Mouse (Mus musculus) liver, embryonic 14.5 days (tissue): ENCODE data around the gene Gmds. TPM values are rescaled to one million over a fixed set of nuclear protein-coding genes. Genes with fewer than 3 reads are reported as not detected.

Source experiments
- ATAC-seq: fragments of 200-750 bp; cut with Nextera tagmentation; 2 replicates; pipeline ENCODE4 v1.8.0; 2017; ENCODE audit warnings: moderate number of reproducible peaks, mild to moderate bottlenecking, moderate library complexity; ENCODE audit not compliant: insufficient read depth
- DNase-seq, 3 experiments: peaks; one replicate each; pipeline ENCODE4 v3.0.0-alpha.2; 2012 to 2013; ENCODE audit warnings: low read depth in 3 of 3, low spot score in 3 of 3
- H3K27ac ChIP-seq: fragments of 300-500 bp; sonication (generic); 2 replicates; pipeline ENCODE4 v1.5.1; 2014; ENCODE audit warnings: moderate library complexity, mild to moderate bottlenecking, control low read depth, inconsistent platforms
- H3K27me3 ChIP-seq: fragments of 300-500 bp; sonication (generic); 2 replicates; pipeline ENCODE4 v1.6.1; 2014; ENCODE audit warnings: mild to moderate bottlenecking, low read length, moderate library complexity; ENCODE audit not compliant: control insufficient read depth, insufficient read depth
- H3K36me3 ChIP-seq: fragments of 300-500 bp; sonication (generic); replicated peaks from 2 replicates; pipeline ENCODE4 v1.6.1; 2014; ENCODE audit warnings: low read depth; ENCODE audit not compliant: control insufficient read depth, insufficient read depth
- H3K4me1 ChIP-seq, 2 experiments: fragments of 200-500 bp in 1 of 2; fragments of 300-500 bp in 1 of 2; sonication (generic) in 1 of 2; replicated peaks; 2 replicates each; pipeline ENCODE4 v1.6.1; 2012 to 2014; ENCODE audit warnings: antibody characterized with exemption in 1 of 2, inconsistent platforms in 1 of 2, low read length in 1 of 2; ENCODE audit not compliant: control insufficient read depth in 2 of 2, insufficient read depth in 2 of 2
- H3K4me2 ChIP-seq: fragments of 300-500 bp; sonication (generic); 2 replicates; pipeline ENCODE4 v1.6.1; 2014; ENCODE audit warnings: low read depth, mild to moderate bottlenecking, control low read depth, moderate library complexity
- H3K4me3 ChIP-seq, 2 experiments: fragments of 200-500 bp in 1 of 2; fragments of 300-500 bp in 1 of 2; sonication (generic) in 1 of 2; 2 replicates each; pipeline ENCODE4 v1.5.1; 2012 to 2014; ENCODE audit warnings: low read depth in 2 of 2, low read length in 2 of 2, mild to moderate bottlenecking in 2 of 2, control low read depth in 1 of 2, inconsistent platforms in 1 of 2, moderate library complexity in 1 of 2; ENCODE audit not compliant: insufficient read depth in 1 of 2
- H3K9ac ChIP-seq: fragments of 300-500 bp; sonication (generic); replicated peaks from 2 replicates; pipeline ENCODE4 v1.6.1; 2014; ENCODE audit warnings: mild to moderate bottlenecking, control low read depth, moderate library complexity
- H3K9me3 ChIP-seq: fragments of 300-500 bp; sonication (generic); 2 replicates; pipeline ENCODE4 v1.6.1; 2016; ENCODE audit warnings: low read length, mixed read lengths; ENCODE audit not compliant: control insufficient read depth
- CTCF ChIP-seq: IDR thresholded peaks from 2 replicates; pipeline ENCODE4 v1.5.1; 2016; ENCODE audit warnings: antibody characterized with exemption, low read depth, control low read depth
- EP300 ChIP-seq: IDR thresholded peaks from 2 replicates; pipeline ENCODE4 v1.6.1; 2016; ENCODE audit warnings: antibody characterized with exemption, low read depth
- WGBS: fragments of 180-500 bp; shearing (Covaris S2); extraction: QIAGEN DNeasy Blood & Tissue Kit; methylation state at CpG from one replicate; pipeline ENCODE4 v1.1.7; 2014; ENCODE audit not compliant: insufficient replicate concordance; 5-methylcytosine and 5-hydroxymethylcytosine counted together
- polyA plus RNA-seq, 2 experiments: library from polyadenylated mRNA; depleted of rRNA in 1 of 2; stranded (reverse) in 1 of 2; unstranded in 1 of 2; fragments of >200 nt; fragmentation: Nextera tagmentation in 1 of 2; extraction: Ambion mirVana in 1 of 2; gene quantifications; 2 replicates each; pipeline versions ENCODE4 v1.2.1 to v1.2.3; 2012 to 2014

Gene Gmds
- polyA plus RNA-seq, 2 experiments = 3.7 to 7.4 TPM

- H3K4me3 ChIP-seq = no peak overlapping the region
- DNase-seq = no peak
Measured at GRCm38 (mm10) chr13:31974751-31975479, 363.6 kb downstream of the Gmds start.

DNA sequence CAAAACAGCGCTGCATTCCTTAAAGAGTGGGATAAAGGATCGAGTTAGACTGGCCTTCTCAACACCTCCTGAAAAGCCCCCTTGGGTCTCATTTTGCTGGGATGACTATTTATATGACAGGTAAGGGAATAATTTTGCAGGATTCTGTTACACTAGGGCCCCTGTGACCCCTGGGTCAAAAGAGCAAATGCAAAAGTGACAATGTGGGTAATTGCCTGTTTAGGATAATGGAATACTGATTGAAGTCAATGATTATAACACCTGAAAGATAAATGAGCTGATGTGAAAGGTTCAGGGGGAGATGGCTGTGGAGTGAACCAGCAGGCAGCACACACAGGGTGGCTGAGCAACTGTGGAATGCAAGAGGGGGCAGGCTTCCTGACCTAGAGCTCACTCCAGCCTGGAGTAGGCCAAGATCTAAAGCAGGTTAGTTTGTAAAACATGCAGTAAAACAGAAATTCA lies 367.5 kb downstream of the Gmds start:
- no peak overlapping the region for H3K4me3 ChIP-seq
- H3K9me3 ChIP-seq = no peaks in the 10 kb centered on the region
- H3K4me2 ChIP-seq = no peak overlapping the region
- no peak for TF ChIP-seq EP300
- no peak for TF ChIP-seq CTCF
- WGBS = 73% methylated on average over 2 of the region's 2 CpGs
- H3K27me3 ChIP-seq = no peaks in the 10 kb centered on the region
- no peak overlapping the region for H3K9ac ChIP-seq
- no peaks in the 10 kb centered on the region for H3K36me3 ChIP-seq
- H3K4me1 ChIP-seq = no peaks in the 10 kb centered on the region
- no peak overlapping the region for H3K27ac ChIP-seq
- DNase-seq = no peak
- ATAC-seq = no peak

More at GRCm38 (mm10) chr13:31974751-31975479, 363.6 kb downstream of the Gmds start:
- Histone ChIP-seq H3K27me3 (no peaks in the 10 kb centered on the region), H3K27ac (no peak overlapping the region), H3K4me1 (no peaks in the 10 kb centered on the region), H3K4me2 (no peak overlapping the region), H3K36me3 (no peaks in the 10 kb centered on the region), H3K9me3 (no peaks in the 10 kb centered on the region), H3K9ac (no peak overlapping the region)
- ATAC-seq = no peak
- no peak for TF ChIP-seq EP300
- no peak for TF ChIP-seq CTCF
- WGBS = 36% methylated on average over 3 of the region's 3 CpGs

DNA sequence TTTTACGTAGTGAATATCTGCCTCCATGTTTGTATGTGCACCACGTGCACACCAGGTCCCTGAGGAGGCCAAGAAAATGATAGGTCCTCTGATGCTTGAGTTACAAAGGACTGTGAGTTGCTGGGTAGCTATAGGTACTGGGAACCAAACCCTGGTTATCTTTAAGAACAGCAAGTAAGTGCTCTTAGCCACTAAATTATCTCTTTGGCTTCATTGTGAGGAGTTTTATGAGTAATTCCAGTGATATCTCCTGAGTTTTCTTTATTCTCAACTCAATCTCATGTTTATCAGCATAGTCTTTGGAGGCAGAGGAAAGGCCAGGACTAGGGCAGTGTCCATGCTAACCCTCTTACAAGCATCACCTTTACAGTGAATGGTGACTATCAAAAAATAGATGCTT lies 370.3 kb downstream of the Gmds start:
- TF ChIP-seq CTCF = no peak
- no peak for TF ChIP-seq EP300
- ATAC-seq (no peak), DNase-seq (no peak)
- Histone ChIP-seq H3K4me2 (no peak overlapping the region), H3K36me3 (no peaks in the 10 kb centered on the region), H3K9me3 (no peaks in the 10 kb centered on the region), H3K9ac (no peak overlapping the region), H3K27me3 (no peaks in the 10 kb centered on the region), H3K4me3 (no peak overlapping the region), H3K27ac (no peak overlapping the region), H3K4me1 (no peaks in the 10 kb centered on the region)
- 47% methylated on average over 2 of the region's 2 CpGs for WGBS

GRCm38 (mm10) chr13:31966931-31967532 lies 371.5 kb downstream of the Gmds start:
- Histone ChIP-seq H3K9me3 (no peaks in the 10 kb centered on the region), H3K9ac (no peak overlapping the region), H3K27ac (no peak overlapping the region), H3K4me1 (no peaks in the 10 kb centered on the region), H3K4me2 (no peak overlapping the region), H3K27me3 (no peaks in the 10 kb centered on the region), H3K36me3 (no peaks in the 10 kb centered on the region), H3K4me3 (no peak overlapping the region)
- DNase-seq = no peak
- no peak for TF ChIP-seq EP300
- TF ChIP-seq CTCF = no peak
- WGBS = 60% methylated on average over 3 of the region's 3 CpGs
- no peak for ATAC-seq

GRCm38 (mm10) chr13:31960514-31960913 lies 378.0 kb downstream of the Gmds start:
- Histone ChIP-seq H3K27ac (no peak overlapping the region), H3K4me2 (no peak overlapping the region), H3K9ac (no peak overlapping the region), H3K4me3 (no peak overlapping the region), H3K27me3 (no peaks in the 10 kb centered on the region), H3K9me3 (no peaks in the 10 kb centered on the region), H3K36me3 (no peaks in the 10 kb centered on the region), H3K4me1 (no peaks in the 10 kb centered on the region)
- WGBS = 44% methylated on average over 3 of the region's 3 CpGs
- ATAC-seq = no peak
- TF ChIP-seq CTCF (no peak), EP300 (no peak)
- DNase-seq = no peak
